Mouse (Mus musculus): ENCODE measurements around the gene Daam1. TPM values are rescaled to one million over a fixed set of nuclear protein-coding genes. Genes with fewer than 3 reads are reported as not detected.

Daam1 gene
- polyA plus RNA-seq, 1 experiment, result 36.2 TPM

DNA sequence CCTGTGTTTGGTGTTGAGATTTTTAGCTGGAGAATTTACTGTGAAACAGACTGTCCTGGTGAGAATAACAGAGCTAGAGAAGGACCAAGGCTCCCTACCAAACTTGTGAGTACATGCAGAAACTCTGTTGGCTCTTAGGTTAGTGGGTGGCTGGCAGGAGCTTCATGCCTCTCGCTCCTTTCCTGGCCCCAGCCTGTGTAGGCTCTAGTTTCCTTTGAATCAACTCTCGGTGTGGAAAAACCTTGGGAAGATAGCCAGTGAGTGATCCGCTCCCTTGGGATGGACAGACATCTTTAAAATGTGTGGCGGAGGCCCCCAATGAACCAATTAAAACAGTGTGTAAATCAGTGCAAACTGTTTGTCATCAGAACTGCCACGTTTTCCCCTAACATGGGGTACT lies 55.5 kb downstream of the Daam1 start:
- 84% methylated on average over 5 of the region's 5 CpGs for WGBS
- Histone ChIP-seq H3K4me1 (ENCODE audit: control insufficient read depth, insufficient read depth, low read length) (peaks cover 2% of the 10 kb centered on the region; the same call in 1 of the 2 replicates), H3K27ac (ENCODE audit: control insufficient read depth, insufficient read depth, low read depth, low read length, poor library complexity) (no peak overlapping the region), H3K4me3 (replicated peaks; ENCODE audit: control insufficient read depth, low read depth, low read length) (no peak overlapping the region)
- TF ChIP-seq CTCF (IDR thresholded peaks at IDR 0.05; ENCODE audit: control insufficient read depth, insufficient read depth, low read length) (no peak), POLR2A (IDR thresholded peaks at IDR 0.05; ENCODE audit: borderline replicate concordance, control insufficient read depth, low read depth, low read length) (no peak)

DNA sequence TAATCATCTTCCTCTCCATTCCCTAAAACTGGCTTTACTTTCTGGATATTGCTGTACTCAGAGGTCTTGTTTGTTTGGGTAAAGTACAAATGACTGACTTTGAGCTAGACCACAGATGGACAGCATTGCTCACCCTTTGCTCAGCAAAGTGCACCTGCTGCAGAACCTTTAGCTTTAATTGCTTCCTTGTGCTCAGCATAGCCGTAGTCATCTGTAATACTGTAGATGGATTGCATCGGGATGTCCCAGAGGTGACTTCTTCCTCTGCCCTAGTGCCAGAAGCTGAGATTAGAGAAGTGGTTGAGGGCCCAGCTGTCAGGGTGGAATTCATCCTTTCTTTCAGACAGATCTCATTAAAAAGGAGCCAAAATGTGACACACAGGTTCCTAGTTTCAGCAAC lies 56.1 kb downstream of the Daam1 start:
- TF ChIP-seq CTCF (IDR thresholded peaks at IDR 0.05; ENCODE audit: control insufficient read depth, insufficient read depth, low read length) (no peak), POLR2A (IDR thresholded peaks at IDR 0.05; ENCODE audit: borderline replicate concordance, control insufficient read depth, low read depth, low read length) (no peak)
- no peak overlapping the region for H3K4me3 ChIP-seq (replicated peaks; ENCODE audit: control insufficient read depth, low read depth, low read length)
- WGBS, result 47% methylated on average over 2 of the region's 2 CpGs
- H3K4me1 ChIP-seq (ENCODE audit: control insufficient read depth, insufficient read depth, low read length), result peaks cover 2% of the 10 kb centered on the region; the same call in 1 of the 2 replicates
- H3K27ac ChIP-seq (ENCODE audit: control insufficient read depth, insufficient read depth, low read depth, low read length, poor library complexity), result no peak overlapping the region

DNA sequence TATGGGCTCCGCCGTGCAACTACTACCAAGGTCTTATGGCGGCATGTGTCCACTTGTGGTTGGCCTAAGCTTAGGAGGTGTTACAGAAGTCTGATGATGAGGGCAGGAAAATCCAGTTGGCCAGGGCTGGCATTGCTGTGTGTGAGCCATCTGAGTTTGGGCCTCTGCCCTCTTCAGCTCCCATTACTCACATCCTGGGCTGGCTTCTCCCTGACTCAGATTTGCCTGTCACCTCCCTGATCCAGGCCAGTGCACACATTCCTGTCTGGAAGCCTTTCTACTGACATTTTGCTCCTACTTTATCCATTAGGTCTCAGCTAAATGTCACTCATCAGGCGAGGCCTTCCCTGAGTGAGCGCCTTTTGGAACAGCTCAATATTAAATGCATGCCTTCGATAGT lies 57.5 kb downstream of the Daam1 start:
- Histone ChIP-seq H3K4me1 (ENCODE audit: control insufficient read depth, insufficient read depth, low read length) (peaks cover 2% of the 10 kb centered on the region; the same call in 1 of the 2 replicates), H3K27ac (ENCODE audit: control insufficient read depth, insufficient read depth, low read depth, low read length, poor library complexity) (no peak overlapping the region), H3K4me3 (replicated peaks; ENCODE audit: control insufficient read depth, low read depth, low read length) (no peak overlapping the region)
- TF ChIP-seq CTCF (IDR thresholded peaks at IDR 0.05; ENCODE audit: control insufficient read depth, insufficient read depth, low read length), result no peak
- TF ChIP-seq POLR2A (IDR thresholded peaks at IDR 0.05; ENCODE audit: borderline replicate concordance, control insufficient read depth, low read depth, low read length), result no peak
- 92% methylated on average over 6 of the region's 6 CpGs for WGBS

DNA sequence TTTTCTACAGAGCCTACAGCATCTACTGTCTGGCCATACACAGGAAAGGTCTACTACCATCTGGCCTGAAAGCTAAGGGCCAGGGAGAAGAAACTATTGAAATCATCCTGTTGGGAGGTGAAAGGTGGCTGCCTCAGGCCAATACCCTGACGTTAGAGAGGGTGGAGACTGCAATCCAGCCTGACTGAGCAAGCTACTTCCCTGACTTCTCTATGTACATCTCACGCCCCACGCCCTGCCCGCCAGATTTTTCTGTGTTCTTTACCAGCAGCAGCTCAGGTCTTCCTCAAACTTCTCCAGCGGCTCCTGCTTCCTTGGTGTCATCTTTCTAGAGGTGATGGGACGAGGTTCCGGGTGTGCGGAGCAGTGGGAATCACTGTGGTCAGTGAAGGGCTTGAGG lies 58.4 kb downstream of the Daam1 start:
- TF ChIP-seq CTCF (IDR thresholded peaks at IDR 0.05; ENCODE audit: control insufficient read depth, insufficient read depth, low read length) (no peak), POLR2A (IDR thresholded peaks at IDR 0.05; ENCODE audit: borderline replicate concordance, control insufficient read depth, low read depth, low read length) (no peak)
- 86% methylated on average over 8 of the region's 8 CpGs for WGBS
- Histone ChIP-seq H3K27ac (ENCODE audit: control insufficient read depth, insufficient read depth, low read depth, low read length, poor library complexity) (no peak overlapping the region), H3K4me3 (replicated peaks; ENCODE audit: control insufficient read depth, low read depth, low read length) (no peak overlapping the region), H3K4me1 (ENCODE audit: control insufficient read depth, insufficient read depth, low read length) (peaks cover 2% of the 10 kb centered on the region; the same call in 1 of the 2 replicates)

DNA sequence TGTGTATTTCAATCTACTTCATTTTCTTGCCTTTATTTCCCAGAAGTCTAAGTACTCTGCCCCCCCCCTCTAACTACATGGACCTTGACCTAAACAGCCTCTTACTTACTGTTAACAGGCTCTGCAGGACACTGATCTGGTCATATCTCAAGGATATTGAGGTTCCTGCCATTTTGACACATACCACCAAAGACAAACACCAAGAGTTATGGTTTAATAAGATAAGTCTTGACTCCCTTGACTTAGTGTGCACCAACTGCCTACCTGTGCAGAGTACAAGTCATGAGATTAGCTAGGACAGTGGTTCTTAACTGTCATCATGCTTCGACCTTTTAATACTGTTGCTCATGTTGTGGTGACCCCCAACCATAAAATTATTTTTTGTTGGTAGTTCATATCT lies 59.4 kb downstream of the Daam1 start:
- TF ChIP-seq POLR2A (IDR thresholded peaks at IDR 0.05; ENCODE audit: borderline replicate concordance, control insufficient read depth, low read depth, low read length) (no peak), CTCF (IDR thresholded peaks at IDR 0.05; ENCODE audit: control insufficient read depth, insufficient read depth, low read length) (no peak)
- Histone ChIP-seq H3K27ac (ENCODE audit: control insufficient read depth, insufficient read depth, low read depth, low read length, poor library complexity) (no peak overlapping the region), H3K4me1 (ENCODE audit: control insufficient read depth, insufficient read depth, low read length) (no peaks in the 10 kb centered on the region; the same call in 1 of the 2 replicates), H3K4me3 (replicated peaks; ENCODE audit: control insufficient read depth, low read depth, low read length) (no peak overlapping the region)
- WGBS, result 65% methylated on average over 1 of the region's 1 CpGs

DNA sequence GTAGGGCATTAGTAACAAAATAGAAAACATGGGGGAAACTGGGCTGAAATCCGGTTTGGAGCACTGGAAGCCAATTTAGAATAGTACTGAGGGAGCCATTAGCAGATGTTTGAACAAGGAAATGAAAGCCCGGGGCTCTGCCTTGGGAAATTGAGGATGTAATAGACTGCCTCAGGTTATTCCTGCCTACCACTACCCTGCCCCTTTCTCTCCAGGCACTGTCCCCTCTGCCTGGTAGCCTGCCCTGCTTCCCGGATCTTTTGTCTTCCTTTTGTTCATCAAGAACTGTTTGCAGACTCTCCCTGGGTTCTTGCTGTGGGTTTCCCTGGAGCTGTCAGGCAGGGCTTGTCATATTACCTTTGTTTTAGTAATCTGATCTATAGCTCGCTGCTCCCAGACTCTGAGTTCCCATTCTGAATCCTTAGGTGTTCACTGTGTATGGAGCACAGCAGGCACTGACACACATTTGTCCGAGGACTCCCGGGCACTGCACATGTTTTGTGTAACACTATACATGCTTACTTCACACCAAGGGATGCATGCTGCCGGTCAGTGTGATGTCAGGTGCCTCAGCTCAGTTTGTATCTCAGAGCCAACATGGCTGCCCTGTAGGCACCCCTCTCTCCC lies 61.0 kb downstream of the Daam1 start:
- 87% methylated on average over 7 of the region's 7 CpGs for WGBS
- no peak for TF ChIP-seq POLR2A (IDR thresholded peaks at IDR 0.05; ENCODE audit: borderline replicate concordance, control insufficient read depth, low read depth, low read length)
- no peak for TF ChIP-seq CTCF (IDR thresholded peaks at IDR 0.05; ENCODE audit: control insufficient read depth, insufficient read depth, low read length)
- Histone ChIP-seq H3K4me1 (ENCODE audit: control insufficient read depth, insufficient read depth, low read length) (no peaks in the 10 kb centered on the region; the same call in 1 of the 2 replicates), H3K27ac (ENCODE audit: control insufficient read depth, insufficient read depth, low read depth, low read length, poor library complexity) (no peak overlapping the region), H3K4me3 (replicated peaks; ENCODE audit: control insufficient read depth, low read depth, low read length) (no peak overlapping the region)

DNA sequence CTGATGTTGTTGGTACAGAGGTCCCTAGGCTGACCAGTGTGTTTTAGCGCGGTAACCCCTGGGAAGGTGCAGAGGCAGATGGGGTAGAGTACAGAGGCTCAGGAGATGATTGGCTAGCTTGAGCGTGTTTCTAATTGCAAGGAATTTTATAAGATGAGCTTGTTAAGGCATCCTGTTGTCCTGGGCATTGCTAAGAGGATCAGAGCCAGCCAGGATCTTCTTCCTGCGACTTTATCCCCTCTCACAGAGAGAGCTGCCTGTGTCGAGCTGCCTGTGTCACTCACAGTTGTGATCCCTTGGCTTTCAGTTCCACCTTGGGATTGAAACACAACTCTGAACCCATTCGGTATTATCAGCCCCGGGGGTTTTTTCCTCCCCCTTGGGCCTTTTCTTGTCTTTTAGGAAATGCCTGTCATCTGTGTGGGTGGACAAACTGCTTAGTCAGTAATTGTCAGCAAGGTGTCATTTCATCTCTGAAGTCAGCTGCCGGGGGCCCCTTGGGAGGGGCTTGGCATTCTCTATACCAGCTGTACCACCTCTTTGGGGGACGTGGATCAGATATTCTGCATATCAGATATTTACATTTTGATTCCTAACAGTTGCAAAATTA lies 62.2 kb downstream of the Daam1 start:
- TF ChIP-seq CTCF (IDR thresholded peaks at IDR 0.05; ENCODE audit: control insufficient read depth, insufficient read depth, low read length) (no peak), POLR2A (IDR thresholded peaks at IDR 0.05; ENCODE audit: borderline replicate concordance, control insufficient read depth, low read depth, low read length) (no peak)
- Histone ChIP-seq H3K27ac (ENCODE audit: control insufficient read depth, insufficient read depth, low read depth, low read length, poor library complexity) (no peak overlapping the region), H3K4me1 (ENCODE audit: control insufficient read depth, insufficient read depth, low read length) (no peaks in the 10 kb centered on the region; the same call in 1 of the 2 replicates), H3K4me3 (replicated peaks; ENCODE audit: control insufficient read depth, low read depth, low read length) (no peak overlapping the region)
- WGBS, result 49% methylated on average over 9 of the region's 9 CpGs

DNA sequence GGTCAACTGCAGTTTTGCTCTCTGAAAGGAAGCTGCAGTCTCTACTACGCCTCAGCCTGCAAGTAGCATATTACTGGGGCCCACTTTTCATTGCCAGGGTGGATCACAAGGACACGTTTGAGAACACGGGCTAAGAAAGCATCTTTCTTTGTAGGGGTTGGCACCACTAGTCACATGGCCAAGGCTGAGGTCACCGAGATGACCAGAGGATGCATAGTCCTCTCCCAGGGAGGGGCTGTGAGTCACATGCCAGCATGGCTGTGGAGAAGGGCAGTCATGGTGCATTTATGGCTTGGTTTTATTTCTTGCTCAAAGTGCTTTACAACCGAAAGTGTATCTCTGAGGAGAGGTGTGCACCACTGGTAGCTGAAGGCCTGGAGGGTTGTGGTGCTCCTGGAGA lies 67.4 kb downstream of the Daam1 start:
- 92% methylated on average over 5 of the region's 5 CpGs for WGBS
- no peaks in the 10 kb centered on the region for H3K4me1 ChIP-seq (ENCODE audit: control insufficient read depth, insufficient read depth, low read length)
- no peak overlapping the region for H3K27ac ChIP-seq (ENCODE audit: control insufficient read depth, insufficient read depth, low read depth, low read length, poor library complexity)
- H3K4me3 ChIP-seq (replicated peaks; ENCODE audit: control insufficient read depth, low read depth, low read length), result no peak overlapping the region
- TF ChIP-seq POLR2A (IDR thresholded peaks at IDR 0.05; ENCODE audit: borderline replicate concordance, control insufficient read depth, low read depth, low read length) (no peak), CTCF (IDR thresholded peaks at IDR 0.05; ENCODE audit: control insufficient read depth, insufficient read depth, low read length) (no peak)

Measured in bone marrow, adult 2 months (tissue).